13 mouse cellular contexts compared by ENCODE assay signal in genomic region chr6:32990061-32990633, GRCm38 (mm10).
DNase-seq lines count a peak whose midpoint lies in the region; ATAC-seq and TF ChIP-seq lines count a peak whose summit lies in the region.
"Had no signal": no experiment of that assay in that cellular context is flagged by ENCODE, and none has a peak within 500 bp of the region (broad histone marks: within the 10 kb centered on the region; RNA-seq: fewer than 3 reads in every experiment).

No protein-coding gene starts in this region.

- peak overlapping the region; percentile 55; the same call in 1 of the 2 replicates for H3K27ac ChIP-seq in hindbrain, embryonic 13.5 days
- H3K27ac ChIP-seq in hindbrain, embryonic 10.5 days: no peak overlapping the region
- H3K27ac ChIP-seq in brown adipose tissue, adult 24 weeks (replicated peaks; ENCODE audit: low read depth, low read length): peak overlapping the region; percentile 51
- H3K27ac ChIP-seq: heart, embryonic 10.5 days; limb, embryonic 15.5 days; midbrain, embryonic 12.5 days had no signal

- ATAC-seq in hindbrain, embryonic 13.5 days (ENCODE audit: low FRiP score): no peak
- peak; percentile 83 for ATAC-seq in Patski
- ATAC-seq in inflammation-experienced regulatory T-cells, adult 6 months: no peak
- ATAC-seq: activated CD4-positive, CD25-positive, alpha-beta regulatory T cell, adult 4 months; intestine, postnatal 0 days had no signal

- in situ Hi-C loops in Patski (cut with MboI; ENCODE audit: low pct_unique_long_range_greater_than_20kb): no loop called here

- CTCF ChIA-PET in Patski (lab: Charles Lee): interaction anchor here (1.0 to 2.2 kb wide), 3 partner anchors 12 to 118 kb away, joined by 3 to 5 read pairs (median 3); no protein-coding TSS in a partner anchor

- H3K36me3 ChIP-seq in hindbrain, embryonic 13.5 days: no peaks in the 10 kb centered on the region
- H3K36me3 ChIP-seq in hindbrain, embryonic 10.5 days: no peaks in the 10 kb centered on the region
- H3K36me3 ChIP-seq: heart, embryonic 10.5 days; limb, embryonic 15.5 days; midbrain, embryonic 12.5 days had no signal

- no peaks in the 10 kb centered on the region for H3K9me3 ChIP-seq in hindbrain, embryonic 13.5 days
- no peaks in the 10 kb centered on the region for H3K9me3 ChIP-seq in hindbrain, embryonic 10.5 days
- H3K9me3 ChIP-seq: heart, embryonic 10.5 days; limb, embryonic 15.5 days; midbrain, embryonic 12.5 days had no signal

- no peak overlapping the region for H3K9ac ChIP-seq in hindbrain, embryonic 13.5 days
- H3K9ac ChIP-seq: limb, embryonic 15.5 days; midbrain, embryonic 12.5 days had no signal

- no peak overlapping the region for H3K4me3 ChIP-seq in hindbrain, embryonic 13.5 days
- no peak overlapping the region for H3K4me3 ChIP-seq in hindbrain, embryonic 10.5 days
- no peak overlapping the region for H3K4me3 ChIP-seq in brown adipose tissue, adult 24 weeks (ENCODE audit: insufficient read depth, low read depth, low read length)
- H3K4me3 ChIP-seq: heart, embryonic 10.5 days; limb, embryonic 15.5 days; midbrain, embryonic 12.5 days had no signal

- no peak overlapping the region for H3K4me2 ChIP-seq in hindbrain, embryonic 13.5 days
- H3K4me2 ChIP-seq: limb, embryonic 15.5 days; midbrain, embryonic 12.5 days had no signal

- H3K4me1 ChIP-seq in hindbrain, embryonic 13.5 days (replicated peaks): 0 out of 2 replicates have a peak, but pooled peaks cover 7% of the 10 kb centered on the region
- no peaks in the 10 kb centered on the region for H3K4me1 ChIP-seq in hindbrain, embryonic 10.5 days (replicated peaks)
- H3K4me1 ChIP-seq in brown adipose tissue, adult 24 weeks (ENCODE audit: control insufficient read depth, insufficient read depth, insufficient read length, low read length): peaks cover 17% of the 10 kb centered on the region
- H3K4me1 ChIP-seq: limb, embryonic 15.5 days had no signal

- WGBS in hindbrain, embryonic 13.5 days: 67% methylated on average over 12 of the region's 12 CpGs
- WGBS in hindbrain, embryonic 10.5 days: 79% methylated on average over 12 of the region's 12 CpGs

- no peaks in the 10 kb centered on the region for H3K27me3 ChIP-seq in hindbrain, embryonic 13.5 days
- H3K27me3 ChIP-seq in hindbrain, embryonic 10.5 days (ENCODE audit: insufficient read depth, poor library complexity, severe bottlenecking): no peaks in the 10 kb centered on the region
- no peaks in the 10 kb centered on the region for H3K27me3 ChIP-seq in Patski
- H3K27me3 ChIP-seq: limb, embryonic 15.5 days; midbrain, embryonic 12.5 days had no signal

- POLR2A ChIA-PET in Patski (lab: Charles Lee): interaction anchor here (0.6 kb wide), 1 partner anchor 29 kb away, joined by 7 read pairs; no protein-coding TSS in a partner anchor

- TF ChIP-seq CTCF in Patski (IDR thresholded peaks at IDR 0.05): no peak

- no peak for DNase-seq in hindbrain, embryonic 10.5 days (ENCODE audit: low spot score)
- no peak for DNase-seq in Patski (ENCODE audit: low read depth, low spot score)
- peak; percentile 29 to 35 for DNase-seq in kidney, postnatal 36 days
- no peak for DNase-seq in urinary bladder, adult 2 months (ENCODE audit: low spot score)
- DNase-seq: cerebellum, adult 11-12 months had no signal

Comparison
In these comparisons a context has a peak if more than half of its experiments do, and no peak if none do; other contexts are left out.
1. DNase-seq: peak in kidney, postnatal 36 days (2 of 2); none in hindbrain, embryonic 10.5 days (single experiment), Patski (single experiment) and urinary bladder, adult 2 months (single experiment).